In genomic region chr3:41169430-41169829, GRCm38 (mm10) we compare ENCODE assay signal across 13 mouse cellular contexts.
DNase-seq lines count a peak whose midpoint lies in the region; ATAC-seq and TF ChIP-seq lines count a peak whose summit lies in the region.
"Had no signal": no experiment of that assay in that cellular context is flagged by ENCODE, and none has a peak within 500 bp of the region (broad histone marks: within the 10 kb centered on the region; RNA-seq: fewer than 3 reads in every experiment).

No protein-coding gene starts in this region.

- 88% methylated on average over 10 of the region's 10 CpGs for WGBS in limb, embryonic 11.5 days
- WGBS in limb, embryonic 10.5 days, result 89% methylated on average over 10 of the region's 10 CpGs
- 69% methylated on average over 10 of the region's 10 CpGs for WGBS in intestine, embryonic 14.5 days

- no peaks in the 10 kb centered on the region for H3K27me3 ChIP-seq in limb, embryonic 11.5 days (ENCODE audit: control insufficient read depth, insufficient read depth, low read length)
- H3K27me3 ChIP-seq in limb, embryonic 10.5 days (ENCODE audit: low read depth, poor library complexity, severe bottlenecking), result no peaks in the 10 kb centered on the region
- no peaks in the 10 kb centered on the region for H3K27me3 ChIP-seq in intestine, embryonic 14.5 days (replicated peaks; ENCODE audit: control insufficient read depth, insufficient read depth, low read length)
- H3K27me3 ChIP-seq: embryonic facial prominence, embryonic 12.5 days; neural tube, embryonic 12.5 days had no signal

- TF ChIP-seq POLR2A in brain, embryonic 14.5 days (IDR thresholded peaks at IDR 0.05; ENCODE audit: borderline replicate concordance, extremely low read depth, insufficient read depth, insufficient read length, poor library complexity, severe bottlenecking), result no peak

- H3K4me3 ChIP-seq in limb, embryonic 11.5 days (ENCODE audit: low read depth, low read length), result no peak overlapping the region
- H3K4me3 ChIP-seq in limb, embryonic 10.5 days, result no peak overlapping the region
- no peak overlapping the region for H3K4me3 ChIP-seq in intestine, embryonic 14.5 days (ENCODE audit: low read depth, low read length)
- H3K4me3 ChIP-seq: embryonic facial prominence, embryonic 12.5 days; heart, adult 2 months; neural tube, embryonic 12.5 days had no signal

- no peak for ATAC-seq in limb, embryonic 11.5 days (ENCODE audit: insufficient number of reproducible peaks, low FRiP score, low TSS enrichment, low read depth)
- ATAC-seq in intestine, embryonic 14.5 days (replicated peaks; ENCODE audit: low FRiP score, low TSS enrichment, low read depth), result no peak

- no peaks in the 10 kb centered on the region for H3K36me3 ChIP-seq in limb, embryonic 11.5 days (ENCODE audit: control insufficient read depth, insufficient read depth, low read length)
- H3K36me3 ChIP-seq in limb, embryonic 10.5 days, result no peaks in the 10 kb centered on the region
- no peaks in the 10 kb centered on the region for H3K36me3 ChIP-seq in intestine, embryonic 14.5 days (ENCODE audit: control insufficient read depth, insufficient read depth, low read length)
- H3K36me3 ChIP-seq: embryonic facial prominence, embryonic 12.5 days; neural tube, embryonic 12.5 days had no signal

- no peaks in the 10 kb centered on the region for H3K9me3 ChIP-seq in limb, embryonic 11.5 days (ENCODE audit: control insufficient read depth, low read length)
- H3K9me3 ChIP-seq in limb, embryonic 10.5 days (replicated peaks), result no peaks in the 10 kb centered on the region
- H3K9me3 ChIP-seq in intestine, embryonic 14.5 days (ENCODE audit: control insufficient read depth, low read length), result no peaks in the 10 kb centered on the region
- H3K9me3 ChIP-seq: embryonic facial prominence, embryonic 12.5 days; neural tube, embryonic 12.5 days had no signal

- no peak overlapping the region for H3K27ac ChIP-seq in limb, embryonic 11.5 days (replicated peaks; ENCODE audit: low read depth, low read length)
- H3K27ac ChIP-seq in limb, embryonic 10.5 days, result no peak overlapping the region
- no peak overlapping the region for H3K27ac ChIP-seq in intestine, embryonic 14.5 days (ENCODE audit: low read depth)
- H3K27ac ChIP-seq: embryonic facial prominence, embryonic 12.5 days; heart, adult 2 months; neural tube, embryonic 12.5 days had no signal

- H3K4me1 ChIP-seq in limb, embryonic 11.5 days (ENCODE audit: control insufficient read depth, insufficient read depth, low read length), result no peaks in the 10 kb centered on the region
- H3K4me1 ChIP-seq in limb, embryonic 10.5 days, result peaks cover 10% of the 10 kb centered on the region
- H3K4me1 ChIP-seq in intestine, embryonic 14.5 days (replicated peaks; ENCODE audit: control insufficient read depth, insufficient read depth, low read length), result no peaks in the 10 kb centered on the region
- H3K4me1 ChIP-seq: embryonic facial prominence, embryonic 12.5 days; neural tube, embryonic 12.5 days had no signal

- no peak overlapping the region for H3K4me2 ChIP-seq in limb, embryonic 11.5 days (ENCODE audit: low read depth, severe bottlenecking)
- no peak overlapping the region for H3K4me2 ChIP-seq in intestine, embryonic 14.5 days (ENCODE audit: low read length)
- H3K4me2 ChIP-seq: embryonic facial prominence, embryonic 12.5 days; neural tube, embryonic 12.5 days had no signal

- peak; percentile 13 for DNase-seq in limb, embryonic 11.5 days (ENCODE audit: low spot score)
- no peak for DNase-seq in limb, embryonic 10.5 days (ENCODE audit: low spot score)
- DNase-seq in brain, embryonic 14.5 days (ENCODE audit: low read depth), result peak; percentile 21
- peak; percentile 42 for DNase-seq in intestine, embryonic 14.5 days (ENCODE audit: low spot score)
- peak; percentile 59 to 77 for DNase-seq in spleen, postnatal 36 days (ENCODE audit: low spot score in 2 of 2)
- no peak for DNase-seq in kidney, postnatal 10 days
- DNase-seq in gastrocnemius, postnatal 4 days (ENCODE audit: low spot score in 2 of 2), result no peak
- DNase-seq in urinary bladder, postnatal 10 days (ENCODE audit: low spot score), result no peak
- DNase-seq: lung, postnatal 14 days; thymus, adult 18-20 months had no signal

- no peak for TF ChIP-seq CTCF in brain, embryonic 14.5 days (IDR thresholded peaks at IDR 0.05; ENCODE audit: borderline replicate concordance, extremely low read depth, insufficient read depth, insufficient read length)

- no peak overlapping the region for H3K9ac ChIP-seq in limb, embryonic 11.5 days (ENCODE audit: low read length)
- no peak overlapping the region for H3K9ac ChIP-seq in intestine, embryonic 14.5 days (ENCODE audit: low read length)
- H3K9ac ChIP-seq: embryonic facial prominence, embryonic 12.5 days; neural tube, embryonic 12.5 days had no signal

Comparison
In these comparisons a context has a peak if more than half of its experiments do, and no peak if none do; other contexts are left out.
1. DNase-seq: peak in limb, embryonic 11.5 days (single experiment), brain, embryonic 14.5 days (single experiment), intestine, embryonic 14.5 days (single experiment) and spleen, postnatal 36 days (2 of 2); none in limb, embryonic 10.5 days (single experiment), kidney, postnatal 10 days (single experiment), gastrocnemius, postnatal 4 days (0 of 2) and urinary bladder, postnatal 10 days (single experiment).